Mouse (Mus musculus): ENCODE measurements around the gene Notum. TPM values are rescaled to one million over a fixed set of nuclear protein-coding genes. Genes with fewer than 3 reads are reported as not detected.

Gene Notum
- polyA plus RNA-seq, 1 experiment from 2014 or later, result 1.4 TPM

GRCm38 (mm10) chr11:120632559-120633519 lies 28.1 kb downstream of the Notum start:
- Histone ChIP-seq H3K4me1 (replicated peaks; ENCODE audit: control insufficient read depth, insufficient read depth) (peaks cover 8% of the 10 kb centered on the region), H3K4me2 (replicated peaks; ENCODE audit: low read depth) (peak overlapping the region; percentile 82), H3K9me3 (ENCODE audit: control insufficient read depth, low read length) (no peaks in the 10 kb centered on the region), H3K4me3 (ENCODE audit: low read depth, low read length) (peak overlapping the region; percentile 89), H3K36me3 (ENCODE audit: control insufficient read depth, insufficient read depth, low read length) (no peaks in the 10 kb centered on the region), H3K27me3 (ENCODE audit: control insufficient read depth, insufficient read depth, low read length) (no peaks in the 10 kb centered on the region), H3K9ac (ENCODE audit: low read length) (peak overlapping the region; percentile 94), H3K27ac (replicated peaks) (peak overlapping the region; percentile 97)
- TF ChIP-seq CTCF (IDR thresholded peaks at IDR 0.05; ENCODE audit: low read depth) (no peak), EP300 (optimal IDR thresholded peaks at IDR 0.05) (no peak)
- DNase-seq (ENCODE audit: low spot score) (peak; percentile 84), ATAC-seq (ENCODE audit: low FRiP score, low TSS enrichment) (peak; percentile 62)
- under 1% methylated on average over 86 of the region's 116 CpGs for WGBS

- Histone ChIP-seq H3K9me3 (ENCODE audit: control insufficient read depth, low read length) (no peaks in the 10 kb centered on the region), H3K36me3 (ENCODE audit: control insufficient read depth, insufficient read depth, low read length) (no peaks in the 10 kb centered on the region), H3K4me2 (replicated peaks; ENCODE audit: low read depth) (peak overlapping the region; percentile 82), H3K4me1 (replicated peaks; ENCODE audit: control insufficient read depth, insufficient read depth) (peaks cover 8% of the 10 kb centered on the region), H3K4me3 (ENCODE audit: low read depth, low read length) (peak overlapping the region; percentile 89), H3K27ac (replicated peaks) (peak overlapping the region; percentile 97), H3K27me3 (ENCODE audit: control insufficient read depth, insufficient read depth, low read length) (no peaks in the 10 kb centered on the region), H3K9ac (ENCODE audit: low read length) (peak overlapping the region; percentile 94)
- ATAC-seq (ENCODE audit: low FRiP score, low TSS enrichment) (no peak), DNase-seq (ENCODE audit: low spot score) (peak; percentile 24)
- TF ChIP-seq CTCF (IDR thresholded peaks at IDR 0.05; ENCODE audit: low read depth) (no peak), EP300 (optimal IDR thresholded peaks at IDR 0.05) (no peak)
- 44% methylated on average over 4 of the region's 4 CpGs for WGBS
Observed at GRCm38 (mm10) chr11:120631726-120632448, 29.1 kb downstream of the Notum start.

GRCm38 (mm10) chr11:120630881-120631725 lies 29.9 kb downstream of the Notum start:
- Histone ChIP-seq H3K4me2 (replicated peaks; ENCODE audit: low read depth) (peak overlapping the region; percentile 82), H3K4me1 (replicated peaks; ENCODE audit: control insufficient read depth, insufficient read depth) (peaks cover 8% of the 10 kb centered on the region), H3K9ac (ENCODE audit: low read length) (peak overlapping the region; percentile 94), H3K27ac (replicated peaks) (peak overlapping the region; percentile 97), H3K27me3 (ENCODE audit: control insufficient read depth, insufficient read depth, low read length) (no peaks in the 10 kb centered on the region), H3K4me3 (ENCODE audit: low read depth, low read length) (no peak overlapping the region), H3K36me3 (ENCODE audit: control insufficient read depth, insufficient read depth, low read length) (no peaks in the 10 kb centered on the region), H3K9me3 (ENCODE audit: control insufficient read depth, low read length) (no peaks in the 10 kb centered on the region)
- WGBS, result 27% methylated on average over 7 of the region's 7 CpGs
- TF ChIP-seq CTCF (IDR thresholded peaks at IDR 0.05; ENCODE audit: low read depth) (no peak), EP300 (optimal IDR thresholded peaks at IDR 0.05) (no peak)
- peak; percentile 54 for DNase-seq (ENCODE audit: low spot score)
- peak; percentile 25 for ATAC-seq (ENCODE audit: low FRiP score, low TSS enrichment)

GRCm38 (mm10) chr11:120630401-120630871 lies 30.5 kb downstream of the Notum start:
- H3K27me3 ChIP-seq (ENCODE audit: control insufficient read depth, insufficient read depth, low read length), result no peaks in the 10 kb centered on the region
- DNase-seq (ENCODE audit: low spot score) (peak; percentile 64), ATAC-seq (ENCODE audit: low FRiP score, low TSS enrichment) (no peak)
- 47% methylated on average over 5 of the region's 5 CpGs for WGBS
- no peaks in the 10 kb centered on the region for H3K9me3 ChIP-seq (ENCODE audit: control insufficient read depth, low read length)
- peak overlapping the region; percentile 18 for H3K4me3 ChIP-seq (ENCODE audit: low read depth, low read length)
- H3K4me1 ChIP-seq (replicated peaks; ENCODE audit: control insufficient read depth, insufficient read depth), result peaks cover 8% of the 10 kb centered on the region
- H3K36me3 ChIP-seq (ENCODE audit: control insufficient read depth, insufficient read depth, low read length), result no peaks in the 10 kb centered on the region
- H3K27ac ChIP-seq (replicated peaks), result peak overlapping the region; percentile 97
- TF ChIP-seq EP300 (optimal IDR thresholded peaks at IDR 0.05), result no peak
- no peak for TF ChIP-seq CTCF (IDR thresholded peaks at IDR 0.05; ENCODE audit: low read depth)
- peak overlapping the region; percentile 82 for H3K4me2 ChIP-seq (replicated peaks; ENCODE audit: low read depth)
- peak overlapping the region; percentile 51 for H3K9ac ChIP-seq (ENCODE audit: low read length)

- peak; percentile 88 for DNase-seq (ENCODE audit: low spot score)
- Histone ChIP-seq H3K27me3 (ENCODE audit: control insufficient read depth, insufficient read depth, low read length) (no peaks in the 10 kb centered on the region), H3K9ac (ENCODE audit: low read length) (peak overlapping the region; percentile 51), H3K36me3 (ENCODE audit: control insufficient read depth, insufficient read depth, low read length) (no peaks in the 10 kb centered on the region), H3K9me3 (ENCODE audit: control insufficient read depth, low read length) (no peaks in the 10 kb centered on the region), H3K4me2 (replicated peaks; ENCODE audit: low read depth) (peak overlapping the region; percentile 82), H3K4me3 (ENCODE audit: low read depth, low read length) (peak overlapping the region; percentile 18), H3K27ac (replicated peaks) (peak overlapping the region; percentile 97), H3K4me1 (replicated peaks; ENCODE audit: control insufficient read depth, insufficient read depth) (peaks cover 11% of the 10 kb centered on the region)
- peak; percentile 20; the same call in 1 of the 2 replicates for ATAC-seq (ENCODE audit: low FRiP score, low TSS enrichment)
- TF ChIP-seq EP300 (optimal IDR thresholded peaks at IDR 0.05) (no peak), CTCF (IDR thresholded peaks at IDR 0.05; ENCODE audit: low read depth) (no peak)
- 26% methylated on average over 7 of the region's 7 CpGs for WGBS
Observed at GRCm38 (mm10) chr11:120629911-120630310, 31.1 kb downstream of the Notum start.

Measured in stomach, postnatal 0 days (tissue).